Mouse (Mus musculus): Measurements from ENCODE around the gene Gm10273.
"Not testable (repeated sequence)": the region's sequence is repeated elsewhere in the genome, so short reads cannot be mapped to it uniquely, and the experiment has no call there.

The Gm10273 gene

GRCm38 (mm10) chr10:59395461-59395860, at the start of gene Gm10273:
TSS of gene Gm10273 (plus strand) at chr10:59395632.
- not testable (repeated sequence) for DNase-seq

- DNase-seq: no peak
Measured at GRCm38 (mm10) chr10:59346560-59346959, 48.9 kb upstream of the Gm10273 start.

- DNase-seq: no peak
Measured at GRCm38 (mm10) chr10:59348200-59348599, 47.2 kb upstream of the Gm10273 start.

GRCm38 (mm10) chr10:59349536-59349935, 45.9 kb upstream of the Gm10273 start:
- no peak for DNase-seq

- no peak for DNase-seq
Measured at GRCm38 (mm10) chr10:59353065-59353464, 42.4 kb upstream of the Gm10273 start.

GRCm38 (mm10) chr10:59354120-59354519, 41.3 kb upstream of the Gm10273 start:
- no peak for DNase-seq

GRCm38 (mm10) chr10:59355020-59355419, 40.4 kb upstream of the Gm10273 start:
- no peak for DNase-seq

- no peak for DNase-seq
Measured at GRCm38 (mm10) chr10:59358744-59359143, 36.7 kb upstream of the Gm10273 start.

GRCm38 (mm10) chr10:59363208-59363607, 32.2 kb upstream of the Gm10273 start:
- DNase-seq: no peak

GRCm38 (mm10) chr10:59364551-59364950, 30.9 kb upstream of the Gm10273 start:
- DNase-seq: peak; percentile 52

GRCm38 (mm10) chr10:59365804-59366589, 29.4 kb upstream of the Gm10273 start:
- no peak for DNase-seq

GRCm38 (mm10) chr10:59366746-59367145, 28.7 kb upstream of the Gm10273 start:
- no peak for DNase-seq

GRCm38 (mm10) chr10:59367206-59367605, 28.2 kb upstream of the Gm10273 start:
- no peak for DNase-seq

GRCm38 (mm10) chr10:59368729-59369128, 26.7 kb upstream of the Gm10273 start:
- DNase-seq: no peak

- no peak for DNase-seq
Measured at GRCm38 (mm10) chr10:59369426-59369825, 26.0 kb upstream of the Gm10273 start.

- DNase-seq: peak; percentile 30
Measured at GRCm38 (mm10) chr10:59377906-59378305, 17.5 kb upstream of the Gm10273 start.

- DNase-seq: no peak
Measured at GRCm38 (mm10) chr10:59378728-59379127, 16.7 kb upstream of the Gm10273 start.

GRCm38 (mm10) chr10:59379927-59380326, 15.5 kb upstream of the Gm10273 start:
- DNase-seq: no peak

GRCm38 (mm10) chr10:59380411-59380821, 15.0 kb upstream of the Gm10273 start:
- DNase-seq: no peak

- not testable (repeated sequence) for DNase-seq
Measured at GRCm38 (mm10) chr10:59381563-59381962, 13.9 kb upstream of the Gm10273 start.

GRCm38 (mm10) chr10:59386951-59387350, 8.5 kb upstream of the Gm10273 start:
- no peak for DNase-seq

GRCm38 (mm10) chr10:59389652-59390051, 5.8 kb upstream of the Gm10273 start:
- DNase-seq: no peak

- DNase-seq: no peak
Measured at GRCm38 (mm10) chr10:59391907-59392306, 3.5 kb upstream of the Gm10273 start.

GRCm38 (mm10) chr10:59402899-59403792, 7.7 kb downstream of the Gm10273 start, which contains the start of gene Pla2g12b:
TSS of gene Pla2g12b (plus strand) at chr10:59403660.
- DNase-seq: no peak
